Mouse (Mus musculus) limb, embryonic 10.5 days (tissue): ENCODE results near the gene Gipc2. TPM values are rescaled to one million over a fixed set of nuclear protein-coding genes. Genes with fewer than 3 reads are reported as not detected.
A peak's percentile ranks its signal among the peaks of the same experiment; 100 is the strongest.

Source experiments
- DNase-seq: peaks from one replicate; pipeline ENCODE4 v3.0.0-alpha.2; 2017; ENCODE audit warnings: low spot score
- H3K27ac ChIP-seq: fragments of 300-500 bp; sonication (generic); 2 replicates; pipeline ENCODE4 v1.5.1; 2016; ENCODE audit warnings: mild to moderate bottlenecking
- H3K27me3 ChIP-seq: fragments of 300-500 bp; sonication (generic); 2 replicates; pipeline ENCODE4 v1.6.1; 2016; ENCODE audit warnings: low read depth, mild to moderate bottlenecking; ENCODE audit not compliant: poor library complexity, severe bottlenecking
- H3K36me3 ChIP-seq: fragments of 300-500 bp; sonication (generic); 2 replicates; pipeline ENCODE4 v1.6.1; 2016; ENCODE audit warnings: mild to moderate bottlenecking, moderate library complexity
- H3K4me1 ChIP-seq: fragments of 300-500 bp; sonication (generic); 2 replicates; pipeline ENCODE4 v1.6.1; 2016
- H3K4me3 ChIP-seq: fragments of 300-500 bp; sonication (generic); 2 replicates; pipeline ENCODE4 v1.5.1; 2016; ENCODE audit warnings: mild to moderate bottlenecking, moderate library complexity
- H3K9me3 ChIP-seq: fragments of 300-500 bp; sonication (generic); replicated peaks from 2 replicates; pipeline ENCODE4 v1.6.1; 2016; ENCODE audit warnings: mild to moderate bottlenecking
- WGBS: fragments of 180-500 bp; shearing (Covaris S2); methylation state at CpG from one replicate; pipeline ENCODE4 v1.1.7; 2016; 5-methylcytosine and 5-hydroxymethylcytosine counted together
- polyA plus RNA-seq: library from polyadenylated mRNA; unstranded; fragments of >200 nt; fragmentation: Nextera tagmentation; extraction: Ambion mirVana; gene quantifications from 2 replicates; pipeline ENCODE4 v1.2.1, GENCODE M21; 2016

Gene Gipc2
- polyA plus RNA-seq = 2.1 and 4.5 TPM in 2 replicates

- H3K27ac ChIP-seq = peak within 1 kb of the TSS; percentile 78
- H3K27me3 ChIP-seq = peaks cover 39% of the 10 kb centered on the region
Measured at GRCm38 (mm10) chr3:152166099-152166423, at the start of gene Gipc2. Gene Gipc2, minus strand, starts transcription at chr3:152166230.

DNA sequence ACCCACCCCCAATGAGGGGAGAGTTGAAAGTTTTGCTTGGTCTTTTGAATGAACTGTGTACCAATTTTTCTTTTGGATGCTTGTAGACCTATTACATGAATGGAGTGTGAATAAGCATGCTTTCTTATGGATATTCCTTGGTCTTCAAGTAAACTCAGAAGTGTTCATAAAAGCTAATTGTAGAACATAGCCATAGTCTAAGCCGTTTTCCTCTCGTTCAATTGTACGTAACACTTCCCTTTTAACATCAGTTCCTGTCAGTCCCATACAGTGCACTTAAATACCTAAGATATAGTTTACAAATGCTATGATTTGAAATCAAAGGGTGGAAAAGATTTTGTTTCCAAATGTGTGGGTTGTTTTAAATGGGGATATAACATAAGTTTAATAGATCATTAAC lies 47.4 kb upstream of the Gipc2 start:
- H3K4me3 ChIP-seq = peak overlapping the region; percentile 98
- H3K4me1 ChIP-seq = peaks cover 30% of the 10 kb centered on the region
- no peak overlapping the region for H3K27ac ChIP-seq
- no peak for DNase-seq
- H3K9me3 ChIP-seq = no peaks in the 10 kb centered on the region
- peaks cover 60% of the 10 kb centered on the region for H3K36me3 ChIP-seq
- WGBS = 82% methylated on average over 3 of the region's 3 CpGs
- no peaks in the 10 kb centered on the region for H3K27me3 ChIP-seq

More at GRCm38 (mm10) chr3:152166099-152166423, at the start of gene Gipc2:
- Histone ChIP-seq H3K4me1 (peaks cover 19% of the 10 kb centered on the region), H3K36me3 (no peaks in the 10 kb centered on the region), H3K4me3 (peak within 1 kb of the TSS; percentile 63), H3K9me3 (no peaks in the 10 kb centered on the region)
- WGBS = 7% methylated on average over 10 of the region's 10 CpGs
- DNase-seq = no peak

DNA sequence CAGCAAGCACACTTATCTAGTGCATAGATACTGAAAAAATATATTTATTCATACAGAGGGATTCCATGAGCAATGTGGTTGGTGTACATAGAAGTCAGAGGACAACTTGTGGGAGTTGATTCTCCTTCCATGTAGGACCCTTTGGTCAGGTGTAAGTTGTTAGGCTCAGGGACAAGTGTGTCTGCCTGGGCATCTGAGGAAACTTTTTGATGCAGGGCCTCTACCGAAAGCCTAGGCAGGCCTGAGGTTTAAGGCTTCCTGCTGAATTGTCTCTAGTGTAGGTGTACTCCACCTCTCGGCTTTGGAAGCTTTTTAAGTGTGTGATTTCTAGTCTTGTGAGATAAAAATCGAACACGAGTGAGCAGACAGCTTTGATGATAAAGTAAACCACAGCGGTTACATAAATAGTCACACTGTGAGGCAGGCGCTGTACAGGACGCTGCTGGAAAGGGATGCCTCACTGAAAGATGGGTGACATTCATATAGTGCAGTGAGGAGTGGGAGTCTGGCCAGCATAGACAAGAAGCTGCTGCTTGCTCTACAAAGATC lies 45.8 kb upstream of the Gipc2 start:
- Histone ChIP-seq H3K4me1 (peaks cover 30% of the 10 kb centered on the region), H3K27me3 (no peaks in the 10 kb centered on the region), H3K4me3 (peak overlapping the region; percentile 98), H3K9me3 (no peaks in the 10 kb centered on the region), H3K36me3 (peaks cover 55% of the 10 kb centered on the region), H3K27ac (peak overlapping the region; percentile 100)
- no peak for DNase-seq
- WGBS = 49% methylated on average over 7 of the region's 7 CpGs

- H3K9me3 ChIP-seq = no peaks in the 10 kb centered on the region
- under 1% methylated on average over 68 of the region's 68 CpGs for WGBS
- peaks cover 46% of the 10 kb centered on the region for H3K36me3 ChIP-seq
- no peaks in the 10 kb centered on the region for H3K27me3 ChIP-seq
- H3K27ac ChIP-seq = peak overlapping the region; percentile 100
- peaks cover 30% of the 10 kb centered on the region for H3K4me1 ChIP-seq
- peak; percentile 81 for DNase-seq
- peak overlapping the region; percentile 98 for H3K4me3 ChIP-seq
Measured at GRCm38 (mm10) chr3:152210728-152211391, 44.8 kb upstream of the Gipc2 start.

GRCm38 (mm10) chr3:152209967-152210634 lies 44.1 kb upstream of the Gipc2 start, which contains the start of the genes Dnajb4 and Fubp1:
Gene Dnajb4, minus strand, starts transcription at chr3:152210302.
Gene Fubp1, plus strand, starts transcription at chr3:152210422.
- peaks cover 30% of the 10 kb centered on the region for H3K4me1 ChIP-seq
- H3K36me3 ChIP-seq = peaks cover 38% of the 10 kb centered on the region
- H3K9me3 ChIP-seq = no peaks in the 10 kb centered on the region
- peak; percentile 99 for DNase-seq
- H3K27ac ChIP-seq = peak within 1 kb of the TSS; percentile 100
- WGBS = under 1% methylated on average over 85 of the region's 85 CpGs
- H3K4me3 ChIP-seq = peak within 1 kb of the TSS; percentile 98
- H3K27me3 ChIP-seq = no peaks in the 10 kb centered on the region

DNA sequence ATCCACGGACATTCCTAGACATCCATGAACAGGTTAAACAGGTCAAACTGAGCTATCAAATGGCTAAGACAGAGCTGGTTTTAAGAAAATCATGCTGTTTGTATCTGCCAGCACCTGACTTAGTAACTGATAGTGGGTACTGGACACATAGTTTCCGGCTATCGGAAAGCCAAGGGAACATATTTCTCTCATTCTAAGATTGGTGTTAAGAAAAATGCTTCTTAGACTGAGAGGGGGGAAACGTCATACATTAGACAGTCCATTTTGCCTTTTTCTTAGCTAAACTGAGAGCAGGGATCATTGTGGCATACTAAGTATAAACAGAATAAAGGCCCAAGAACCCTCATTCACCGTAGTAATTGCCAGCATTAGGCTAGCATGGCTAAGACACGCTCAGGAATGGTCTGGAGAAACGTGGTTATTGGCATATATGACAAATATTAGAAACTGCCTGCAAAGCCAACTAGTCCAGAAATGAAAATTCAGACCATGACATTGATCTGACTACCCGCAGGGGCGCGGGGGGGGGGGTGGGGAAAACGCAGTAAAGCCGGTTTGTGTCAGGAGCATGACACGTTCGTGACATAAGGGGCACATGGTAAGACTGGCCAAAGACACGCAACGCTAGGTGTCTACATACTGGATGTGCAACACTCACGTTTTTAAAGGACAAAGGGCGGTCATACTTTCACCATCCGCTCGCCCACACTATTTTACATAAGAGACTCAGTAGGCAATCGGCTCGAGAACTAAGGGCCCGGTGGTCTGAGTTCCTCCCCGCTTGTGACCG lies 43.3 kb upstream of the Gipc2 start:
- H3K9me3 ChIP-seq = no peaks in the 10 kb centered on the region
- WGBS = 8% methylated on average over 25 of the region's 25 CpGs
- H3K4me1 ChIP-seq = peaks cover 30% of the 10 kb centered on the region
- H3K27ac ChIP-seq = peak overlapping the region; percentile 100
- H3K4me3 ChIP-seq = peak overlapping the region; percentile 98
- H3K36me3 ChIP-seq = peaks cover 32% of the 10 kb centered on the region
- H3K27me3 ChIP-seq = no peaks in the 10 kb centered on the region
- peak; percentile 70 for DNase-seq

GRCm38 (mm10) chr3:152208096-152208885 lies 42.3 kb upstream of the Gipc2 start:
- Histone ChIP-seq H3K27ac (no peak overlapping the region), H3K4me3 (peak overlapping the region; percentile 98; the same call in 1 of the 2 replicates), H3K9me3 (no peaks in the 10 kb centered on the region), H3K36me3 (peaks cover 29% of the 10 kb centered on the region), H3K27me3 (no peaks in the 10 kb centered on the region), H3K4me1 (peaks cover 27% of the 10 kb centered on the region)
- 89% methylated on average over 7 of the region's 7 CpGs for WGBS
- DNase-seq = no peak

- peaks cover 16% of the 10 kb centered on the region for H3K4me1 ChIP-seq
- no peak for DNase-seq
- no peaks in the 10 kb centered on the region for H3K27me3 ChIP-seq
- H3K4me3 ChIP-seq = no peak overlapping the region
- H3K27ac ChIP-seq = no peak overlapping the region
- H3K9me3 ChIP-seq = no peaks in the 10 kb centered on the region
- 97% methylated on average over 4 of the region's 4 CpGs for WGBS
- peaks cover 19% of the 10 kb centered on the region for H3K36me3 ChIP-seq
Measured at GRCm38 (mm10) chr3:152207156-152207555, 41.1 kb upstream of the Gipc2 start.

GRCm38 (mm10) chr3:152204577-152204976 lies 38.5 kb upstream of the Gipc2 start:
- no peak for DNase-seq
- Histone ChIP-seq H3K4me1 (peaks cover 10% of the 10 kb centered on the region), H3K27me3 (no peaks in the 10 kb centered on the region), H3K9me3 (no peaks in the 10 kb centered on the region), H3K36me3 (peaks cover 13% of the 10 kb centered on the region), H3K4me3 (no peak overlapping the region), H3K27ac (no peak overlapping the region)
- WGBS = 85% methylated on average over 3 of the region's 3 CpGs

- H3K36me3 ChIP-seq = peaks cover 13% of the 10 kb centered on the region
- DNase-seq = no peak
- no peaks in the 10 kb centered on the region for H3K9me3 ChIP-seq
- WGBS = 69% methylated on average over 3 of the region's 3 CpGs
- peaks cover 6% of the 10 kb centered on the region for H3K4me1 ChIP-seq
- no peak overlapping the region for H3K4me3 ChIP-seq
- no peaks in the 10 kb centered on the region for H3K27me3 ChIP-seq
- H3K27ac ChIP-seq = no peak overlapping the region
Measured at GRCm38 (mm10) chr3:152203996-152204395, 38.0 kb upstream of the Gipc2 start.

DNA sequence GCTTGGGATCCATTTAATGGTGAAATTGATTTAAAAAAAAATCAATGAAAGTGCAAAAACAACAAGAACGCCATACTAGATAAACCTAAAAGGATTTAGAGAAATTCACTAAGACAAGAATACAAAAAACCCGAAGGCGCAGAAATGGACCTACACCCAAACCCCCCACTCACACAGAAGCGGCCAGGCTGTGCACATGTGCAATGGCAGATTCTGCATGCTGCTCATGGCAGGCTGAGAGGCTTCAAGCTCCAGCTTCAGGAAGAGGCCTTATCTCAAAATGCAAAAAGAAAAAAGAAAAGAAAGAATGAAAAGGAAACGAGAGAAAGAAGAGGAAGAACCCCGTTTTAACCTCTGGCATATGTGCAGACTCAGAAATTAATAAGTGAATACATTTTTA lies 37.4 kb upstream of the Gipc2 start:
- H3K36me3 ChIP-seq = peaks cover 11% of the 10 kb centered on the region
- H3K9me3 ChIP-seq = no peaks in the 10 kb centered on the region
- 90% methylated on average over 6 of the region's 6 CpGs for WGBS
- no peaks in the 10 kb centered on the region for H3K27me3 ChIP-seq
- 0 out of 2 replicates have a peak, but pooled peaks cover under 1% of the 10 kb centered on the region for H3K4me1 ChIP-seq
- no peak overlapping the region for H3K27ac ChIP-seq
- no peak for DNase-seq
- no peak overlapping the region for H3K4me3 ChIP-seq

GRCm38 (mm10) chr3:152202942-152203341 lies 36.9 kb upstream of the Gipc2 start:
- Histone ChIP-seq H3K4me1 (no peaks in the 10 kb centered on the region), H3K4me3 (no peak overlapping the region), H3K27ac (no peak overlapping the region), H3K36me3 (peaks cover 8% of the 10 kb centered on the region), H3K27me3 (no peaks in the 10 kb centered on the region), H3K9me3 (no peaks in the 10 kb centered on the region)
- no peak for DNase-seq
